Mouse (Mus musculus) stomach, embryonic 16.5 days (tissue): Measurements from ENCODE around the gene Taf10. TPM values are rescaled to one million over a fixed set of nuclear protein-coding genes. Genes with fewer than 3 reads are reported as not detected.

Experiments used
- ATAC-seq: fragments of 200-750 bp; cut with Nextera tagmentation; 2 replicates; pipeline ENCODE4 v1.8.0; 2017; ENCODE audit warnings: moderate number of reproducible peaks, moderate TSS enrichment; ENCODE audit not compliant: insufficient read depth, low FRiP score
- H3K27ac ChIP-seq: fragments of 300-500 bp; sonication (generic); 2 replicates; pipeline ENCODE4 v1.5.1; 2014; ENCODE audit warnings: low read length
- H3K27me3 ChIP-seq: fragments of 300-500 bp; sonication (generic); 2 replicates; pipeline ENCODE4 v1.6.1; 2014; ENCODE audit warnings: low read length, control low read depth, mixed read lengths; ENCODE audit not compliant: control insufficient read depth, insufficient read depth
- H3K36me3 ChIP-seq: fragments of 300-500 bp; sonication (generic); 2 replicates; pipeline ENCODE4 v1.6.1; 2014; ENCODE audit warnings: low read length; ENCODE audit not compliant: control insufficient read depth, insufficient read depth
- H3K4me1 ChIP-seq: fragments of 300-500 bp; sonication (generic); 2 replicates; pipeline ENCODE4 v1.6.1; 2014; ENCODE audit warnings: low read length, control low read depth, mixed read lengths; ENCODE audit not compliant: control insufficient read depth, insufficient read depth
- H3K4me2 ChIP-seq: fragments of 300-500 bp; sonication (generic); 2 replicates; pipeline ENCODE4 v1.6.1; 2014; ENCODE audit warnings: low read depth, low read length, mixed read lengths
- H3K4me3 ChIP-seq: fragments of 300-500 bp; sonication (generic); replicated peaks from 2 replicates; pipeline ENCODE4 v1.5.1; 2014; ENCODE audit warnings: mild to moderate bottlenecking, low read length
- H3K9ac ChIP-seq: fragments of 300-500 bp; sonication (generic); 2 replicates; pipeline ENCODE4 v1.6.1; 2014; ENCODE audit warnings: low read length
- H3K9me3 ChIP-seq: fragments of 300-500 bp; sonication (generic); replicated peaks from 2 replicates; pipeline ENCODE4 v1.6.1; 2016; ENCODE audit warnings: low read length, control low read depth; ENCODE audit not compliant: control insufficient read depth
- WGBS: fragments of 180-500 bp; shearing (Covaris S2); extraction: QIAGEN DNeasy Blood & Tissue Kit; methylation state at CpG from one replicate; pipeline ENCODE4 v1.1.7; 2014; 5-methylcytosine and 5-hydroxymethylcytosine counted together
- polyA plus RNA-seq: library from polyadenylated mRNA; unstranded; fragments of >200 nt; fragmentation: Nextera tagmentation; extraction: Ambion mirVana; gene quantifications from 2 replicates; pipeline ENCODE4 v1.2.1, GENCODE M21; 2015

Gene Taf10
- polyA plus RNA-seq, 1 experiment from 2014 or later = 72.5 TPM

DNA sequence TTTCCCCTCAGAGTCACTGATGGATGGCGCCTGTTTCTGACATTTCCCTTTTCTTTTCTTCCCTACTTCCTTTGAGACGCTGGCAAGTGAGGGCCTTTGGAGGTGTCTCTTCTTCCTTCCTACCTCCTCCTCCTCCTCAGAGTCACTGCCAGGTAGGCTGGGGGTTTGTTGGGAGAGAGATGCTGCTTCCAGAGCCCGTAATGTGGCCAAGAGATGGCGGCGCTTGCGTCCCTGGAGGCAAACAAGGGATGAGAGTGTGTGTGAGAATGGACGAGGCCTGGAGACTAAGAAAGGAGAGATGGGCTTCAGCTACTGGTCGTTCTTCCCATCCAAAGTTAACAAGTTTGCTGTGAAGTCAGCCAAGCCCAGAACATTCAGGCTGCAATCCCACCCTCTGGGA, 9.3 kb downstream of the Taf10 start:
- no peak for ATAC-seq
- Histone ChIP-seq H3K4me1 (peaks cover 20% of the 10 kb centered on the region), H3K4me2 (no peak overlapping the region), H3K27ac (no peak overlapping the region), H3K36me3 (peaks cover 24% of the 10 kb centered on the region), H3K27me3 (no peaks in the 10 kb centered on the region), H3K9me3 (no peaks in the 10 kb centered on the region), H3K9ac (peak overlapping the region; percentile 95; the same call in 1 of the 2 replicates), H3K4me3 (peak overlapping the region; percentile 93; the same call in 1 of the 2 replicates)
- WGBS = 80% methylated on average over 8 of the region's 8 CpGs

DNA sequence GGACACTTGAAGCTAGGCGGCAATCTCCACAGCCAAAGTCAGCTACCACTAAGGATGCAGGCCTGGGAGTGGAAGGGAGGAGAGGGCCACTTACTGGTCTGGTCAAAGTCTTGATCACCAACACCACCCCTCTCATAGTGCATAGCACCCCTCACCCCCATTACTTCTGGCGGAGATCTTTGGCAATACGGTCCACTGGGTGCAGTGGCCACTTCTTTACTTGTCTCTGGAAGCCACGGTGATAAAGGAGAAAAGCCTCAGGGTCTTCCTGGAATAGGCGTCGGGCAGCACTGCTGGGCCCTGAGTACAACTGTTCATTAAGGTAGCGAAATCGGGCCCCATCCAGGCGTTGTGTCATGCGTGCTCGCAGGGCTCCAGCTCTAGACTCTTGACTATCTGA, 10.3 kb downstream of the Taf10 start:
- Histone ChIP-seq H3K36me3 (peaks cover 24% of the 10 kb centered on the region), H3K9me3 (no peaks in the 10 kb centered on the region), H3K27ac (no peak overlapping the region), H3K4me3 (no peak overlapping the region), H3K9ac (no peak overlapping the region), H3K4me2 (no peak overlapping the region), H3K4me1 (peaks cover 14% of the 10 kb centered on the region), H3K27me3 (no peaks in the 10 kb centered on the region)
- WGBS = 93% methylated on average over 11 of the region's 11 CpGs
- ATAC-seq = no peak

DNA sequence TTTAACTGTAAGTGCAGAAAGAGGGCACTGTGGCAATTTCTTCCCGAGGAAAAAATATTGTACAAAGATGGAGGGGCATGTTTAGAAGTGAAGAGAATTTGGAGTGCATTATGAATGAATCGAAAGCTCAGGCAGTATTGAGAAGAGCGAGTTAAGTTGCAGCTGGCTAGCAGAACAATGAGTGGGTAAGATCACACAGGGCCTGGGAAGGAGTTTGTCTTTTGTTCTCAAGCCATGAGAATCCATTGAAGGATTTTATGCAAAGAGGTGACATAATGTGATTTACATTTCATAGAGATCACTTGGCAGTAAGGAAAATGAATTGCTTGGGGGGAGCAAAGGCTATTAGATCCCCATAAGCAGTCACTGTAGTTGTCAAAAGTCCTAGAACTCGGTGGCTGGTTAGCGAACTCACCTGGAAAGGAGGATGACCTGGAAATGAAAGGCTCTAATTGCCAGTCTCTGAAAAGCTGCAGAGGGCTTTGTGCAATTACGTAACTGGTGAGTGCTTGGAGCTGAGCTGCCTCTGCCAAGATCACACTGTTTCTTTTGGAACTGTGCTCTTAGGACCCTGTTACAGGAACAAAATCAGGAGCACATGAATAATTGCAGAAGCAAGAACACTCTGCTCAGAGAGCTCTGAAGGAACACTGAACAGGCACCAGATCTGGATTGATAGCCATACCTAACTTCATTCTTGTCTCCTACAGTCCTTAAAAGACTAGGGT, 15.3 kb downstream of the Taf10 start:
- WGBS = 81% methylated on average over 6 of the region's 6 CpGs
- H3K36me3 ChIP-seq = peaks cover 18% of the 10 kb centered on the region
- no peak overlapping the region for H3K27ac ChIP-seq
- ATAC-seq = no peak
- no peak overlapping the region for H3K9ac ChIP-seq
- H3K4me3 ChIP-seq = no peak overlapping the region
- no peaks in the 10 kb centered on the region for H3K9me3 ChIP-seq
- no peaks in the 10 kb centered on the region for H3K4me1 ChIP-seq
- H3K4me2 ChIP-seq = no peak overlapping the region
- no peaks in the 10 kb centered on the region for H3K27me3 ChIP-seq

DNA sequence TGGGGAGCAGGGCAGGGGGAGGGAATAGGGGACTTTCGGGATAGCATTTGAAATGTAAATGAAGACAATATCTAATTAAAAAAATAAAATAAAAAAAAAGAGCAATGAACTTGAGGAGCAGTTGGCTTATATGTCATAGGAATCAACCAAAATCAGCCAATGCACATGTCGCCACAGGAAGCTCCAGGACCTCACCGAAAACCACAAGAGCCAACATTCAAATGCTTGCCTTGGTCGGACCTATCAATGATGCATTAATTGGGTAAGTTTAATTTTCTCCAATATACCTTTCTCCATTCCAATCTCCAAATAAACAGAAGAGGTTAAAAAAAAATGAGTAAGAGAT, 17.2 kb downstream of the Taf10 start:
- WGBS = 95% methylated on average over 4 of the region's 4 CpGs
- no peak for ATAC-seq

DNA sequence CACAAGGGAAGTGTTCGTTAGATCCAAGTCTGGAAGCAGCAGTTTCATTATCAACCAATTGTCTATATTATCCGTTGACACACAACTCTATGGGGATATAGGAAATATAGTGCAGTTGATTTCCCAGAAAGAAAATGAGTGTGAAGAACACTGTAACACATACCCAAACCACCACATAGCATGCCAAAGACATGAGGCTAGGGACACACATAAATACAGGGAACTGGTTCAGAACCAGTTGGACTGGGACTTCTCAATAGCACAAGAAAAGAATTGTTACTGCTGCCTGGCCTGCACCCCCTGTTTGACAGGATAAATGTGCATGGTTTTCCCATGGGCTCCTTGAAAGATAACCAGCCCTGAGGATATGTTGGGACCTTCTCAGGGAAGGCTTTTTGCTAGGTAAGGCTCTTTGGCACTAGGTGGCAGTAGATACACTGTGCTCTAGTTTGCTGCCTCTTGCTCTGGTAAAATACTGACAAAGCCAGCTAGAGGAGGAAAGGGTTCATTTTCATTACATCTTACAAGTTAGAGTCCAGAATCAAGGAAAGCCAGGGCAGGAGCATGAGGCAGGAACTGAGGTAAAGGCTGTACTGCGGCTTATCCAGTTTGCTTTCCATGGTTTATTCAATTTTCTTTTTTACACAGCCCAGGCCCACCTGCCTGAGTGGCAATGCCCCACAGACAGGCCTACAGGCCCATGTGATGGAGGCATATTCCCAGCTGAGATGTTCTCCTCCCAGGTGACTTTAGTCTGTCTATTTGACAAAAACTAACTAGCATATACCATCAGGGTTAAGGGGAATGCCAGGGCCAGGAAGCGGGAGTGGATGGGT, 17.8 kb downstream of the Taf10 start:
- WGBS = 86% methylated on average over 4 of the region's 4 CpGs
- Histone ChIP-seq H3K27ac (no peak overlapping the region), H3K9ac (no peak overlapping the region; the same call in 1 of the 2 replicates), H3K27me3 (no peaks in the 10 kb centered on the region), H3K4me3 (no peak overlapping the region), H3K36me3 (0 out of 2 replicates have a peak, but pooled peaks cover under 1% of the 10 kb centered on the region), H3K4me2 (no peak overlapping the region), H3K4me1 (no peaks in the 10 kb centered on the region), H3K9me3 (no peaks in the 10 kb centered on the region)
- peak; percentile 71; the same call in 1 of the 2 replicates for ATAC-seq

More for the DNA sequence above, 17.2 kb downstream of the Taf10 start:
- 0 out of 2 replicates have a peak, but pooled peaks cover 4% of the 10 kb centered on the region for H3K36me3 ChIP-seq
- no peak overlapping the region for H3K4me3 ChIP-seq
- H3K9ac ChIP-seq = no peak overlapping the region; the same call in 1 of the 2 replicates
- H3K9me3 ChIP-seq = no peaks in the 10 kb centered on the region
- no peak overlapping the region for H3K4me2 ChIP-seq
- H3K27me3 ChIP-seq = no peaks in the 10 kb centered on the region
- no peaks in the 10 kb centered on the region for H3K4me1 ChIP-seq
- no peak overlapping the region for H3K27ac ChIP-seq

DNA sequence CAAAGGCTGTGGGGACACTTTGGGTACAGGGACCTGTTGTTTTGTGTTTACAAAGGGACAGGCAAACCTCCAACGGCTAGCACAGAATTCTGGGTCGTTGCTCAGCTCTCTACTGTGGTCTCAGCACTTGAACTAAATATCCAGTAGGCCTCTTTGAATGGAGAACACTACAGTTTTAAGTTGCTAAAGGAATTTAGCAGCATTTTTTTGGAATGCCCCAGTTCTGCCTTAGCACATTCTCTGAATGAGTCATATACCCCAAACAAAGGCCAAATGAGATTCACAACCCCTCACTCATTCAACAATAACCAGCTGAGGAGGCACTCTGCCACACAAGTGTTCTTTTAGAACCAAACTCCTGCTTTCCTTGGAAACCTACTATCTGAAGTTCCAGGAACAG, 22.2 kb downstream of the Taf10 start:
- WGBS = 73% methylated on average over 2 of the region's 2 CpGs
- Histone ChIP-seq H3K4me3 (no peak overlapping the region), H3K4me1 (no peaks in the 10 kb centered on the region), H3K4me2 (no peak overlapping the region), H3K27me3 (no peaks in the 10 kb centered on the region), H3K27ac (no peak overlapping the region), H3K36me3 (no peaks in the 10 kb centered on the region), H3K9me3 (no peaks in the 10 kb centered on the region), H3K9ac (no peak overlapping the region)
- no peak for ATAC-seq

DNA sequence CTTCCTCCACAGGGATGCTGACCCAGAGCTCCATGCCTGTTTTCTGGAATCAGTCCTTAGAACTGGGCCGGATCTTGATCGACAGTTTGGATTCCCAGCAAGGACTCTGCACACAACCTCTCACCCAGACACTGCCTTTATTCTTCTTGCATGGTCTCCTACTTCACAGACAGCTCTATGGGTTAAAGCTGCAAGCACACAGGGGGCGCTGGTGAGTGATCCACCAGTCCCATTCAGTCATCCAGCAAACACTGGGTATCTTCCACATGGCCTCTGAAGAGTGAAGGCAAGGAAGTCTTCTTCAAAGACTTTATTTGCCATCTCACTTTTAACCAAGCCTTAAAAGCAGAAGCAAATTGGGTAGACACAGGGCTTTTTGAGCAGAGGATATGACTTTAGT, 28.8 kb downstream of the Taf10 start:
- no peak overlapping the region for H3K27ac ChIP-seq
- WGBS = 61% methylated on average over 3 of the region's 3 CpGs
- no peak for ATAC-seq
- no peak overlapping the region for H3K4me2 ChIP-seq
- H3K4me3 ChIP-seq = no peak overlapping the region
- H3K9ac ChIP-seq = no peak overlapping the region
- H3K36me3 ChIP-seq = no peaks in the 10 kb centered on the region
- H3K27me3 ChIP-seq = no peaks in the 10 kb centered on the region
- H3K4me1 ChIP-seq = no peaks in the 10 kb centered on the region
- H3K9me3 ChIP-seq = no peaks in the 10 kb centered on the region

DNA sequence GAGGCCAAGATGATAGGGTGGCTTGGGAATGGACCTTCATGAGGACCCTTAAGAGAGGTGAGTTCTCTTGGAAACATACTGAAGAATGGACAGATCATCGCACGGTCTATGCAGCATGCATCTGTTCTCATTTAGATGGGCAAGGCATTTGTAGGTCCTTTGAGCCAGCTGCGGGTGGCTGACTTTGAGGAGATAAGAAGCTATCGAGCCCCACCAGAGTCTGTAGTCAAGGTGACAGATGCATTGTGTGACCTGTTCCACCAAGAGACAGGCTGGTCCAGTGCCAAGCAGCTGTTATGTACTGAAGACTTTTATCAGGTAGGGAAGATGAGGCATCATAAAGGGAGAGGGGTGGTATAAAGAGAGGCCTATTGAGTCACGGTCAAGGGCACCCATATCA, 35.4 kb downstream of the Taf10 start:
- 90% methylated on average over 5 of the region's 5 CpGs for WGBS
- Histone ChIP-seq H3K36me3 (no peaks in the 10 kb centered on the region), H3K27ac (no peak overlapping the region), H3K27me3 (no peaks in the 10 kb centered on the region), H3K4me3 (no peak overlapping the region), H3K4me2 (no peak overlapping the region), H3K4me1 (no peaks in the 10 kb centered on the region), H3K9ac (no peak overlapping the region), H3K9me3 (no peaks in the 10 kb centered on the region)
- no peak for ATAC-seq

DNA sequence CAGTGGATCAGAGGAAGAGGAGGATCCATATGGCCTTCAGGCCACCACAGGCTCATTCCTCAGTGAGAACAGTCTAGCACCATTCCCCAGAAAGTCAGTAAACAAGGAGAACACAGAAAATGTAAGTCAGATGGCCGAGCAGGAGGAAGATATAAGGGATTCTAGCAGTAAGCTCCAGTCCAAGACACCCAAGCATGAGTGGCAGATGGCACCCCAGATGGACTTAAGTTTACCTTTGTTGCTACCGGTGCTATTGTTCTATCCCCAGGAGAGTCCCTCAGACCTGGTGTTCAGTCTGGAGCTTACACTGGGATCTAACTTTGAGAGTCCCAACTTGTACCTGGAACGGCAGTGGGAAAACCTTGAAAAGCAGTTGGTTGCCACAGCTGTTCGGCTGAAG, 40.3 kb downstream of the Taf10 start:
- Histone ChIP-seq H3K36me3 (no peaks in the 10 kb centered on the region), H3K4me1 (no peaks in the 10 kb centered on the region), H3K4me2 (no peak overlapping the region), H3K4me3 (no peak overlapping the region), H3K9ac (no peak overlapping the region), H3K27ac (no peak overlapping the region), H3K27me3 (no peaks in the 10 kb centered on the region), H3K9me3 (no peaks in the 10 kb centered on the region)
- no peak for ATAC-seq
- WGBS = 86% methylated on average over 4 of the region's 4 CpGs
